Mouse (Mus musculus) olfactory bulb, adult 2 months (tissue): ENCODE results near the gene Tnk2.

Source experiments
- CTCF ChIP-seq: fragments of 200-500 bp; IDR thresholded peaks from 2 replicates; pipeline ENCODE4 v1.5.1; 2012; ENCODE audit warnings: low read depth, mild to moderate bottlenecking, low read length, moderate library complexity; ENCODE audit not compliant: insufficient read depth
- POLR2A ChIP-seq: fragments of 200-500 bp; IDR thresholded peaks from 2 replicates; pipeline ENCODE4 v1.6.1; 2012; ENCODE audit warnings: mild to moderate bottlenecking, low read depth, low read length, moderate library complexity; ENCODE audit not compliant: insufficient read depth

DNA sequence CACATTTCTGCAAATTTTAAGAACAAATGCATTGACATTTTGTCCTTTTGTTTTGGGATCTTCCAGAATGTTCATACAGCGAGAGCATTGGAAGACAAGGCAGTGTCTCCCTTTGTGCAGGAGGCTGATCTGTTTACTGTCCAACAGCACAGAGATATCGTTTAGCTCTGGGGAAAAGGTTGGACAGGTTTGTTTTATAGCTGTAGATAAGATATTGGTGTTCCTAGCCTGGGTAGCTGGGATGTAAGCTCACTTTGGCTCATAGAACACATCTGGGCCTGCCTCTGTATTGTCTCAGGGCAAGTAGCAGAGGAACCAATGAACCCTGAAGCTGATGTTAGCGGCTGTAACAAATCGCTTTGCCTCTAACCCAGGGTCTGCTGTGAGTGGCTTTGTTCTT is 80.1 kb downstream of the Tnk2 start:
- TF ChIP-seq CTCF (no peak), POLR2A (no peak)
